In the genomic region with DNA sequence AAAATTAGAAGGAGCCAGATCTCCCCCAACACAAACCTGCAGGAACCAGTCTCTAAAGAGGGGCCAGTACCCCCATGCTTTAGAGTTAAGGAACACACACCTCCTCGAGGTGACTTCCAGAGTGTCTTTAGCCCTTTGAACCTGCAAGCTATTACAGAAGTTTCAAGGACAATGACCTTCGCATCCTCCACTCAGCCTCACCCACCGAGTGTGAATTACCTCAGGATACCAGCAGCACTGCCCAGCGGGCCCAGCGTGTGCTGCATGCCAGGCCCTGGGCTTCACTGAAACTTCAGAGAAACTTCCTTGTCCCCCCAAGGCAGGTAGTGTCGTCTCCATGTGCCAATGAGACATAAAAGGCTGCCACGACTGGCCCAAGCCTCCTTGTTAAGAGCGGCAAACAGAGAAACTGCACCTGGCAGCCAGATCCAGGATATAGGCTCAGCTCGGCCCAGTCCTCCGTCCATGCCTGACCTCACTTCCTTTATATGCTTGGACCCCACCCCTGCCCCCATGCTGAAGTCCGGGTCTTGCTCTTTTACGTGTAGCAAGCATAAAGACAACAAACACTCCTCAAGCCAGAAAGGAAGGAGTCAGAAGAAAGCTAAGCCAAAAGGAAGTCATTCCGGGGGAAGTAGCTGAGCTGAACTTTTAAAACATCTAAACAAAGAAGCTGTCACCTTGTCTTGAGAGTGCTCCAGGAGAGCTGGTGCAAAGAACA, we compare ENCODE assay signal across 14 mouse cellular contexts. TPM values are rescaled to one million over a fixed set of nuclear protein-coding genes. Genes with fewer than 3 reads are reported as not detected.
DNase-seq lines count a peak whose midpoint lies in the region; ATAC-seq and TF ChIP-seq lines count a peak whose summit lies in the region.
"Had no signal": no experiment of that assay in that cellular context is flagged by ENCODE, and none has a peak within 500 bp of the region (broad histone marks: within the 10 kb centered on the region; RNA-seq: fewer than 3 reads in every experiment).

No protein-coding gene starts in this region.

- no peak for TF ChIP-seq CTCF in heart, postnatal 0 days (IDR thresholded peaks at IDR 0.05; ENCODE audit: low read depth)

- H3K4me3 ChIP-seq in heart, embryonic 11.5 days (ENCODE audit: low read depth, low read length), result no peak overlapping the region
- H3K4me3 ChIP-seq in heart, postnatal 0 days (ENCODE audit: low read depth, low read length), result no peak overlapping the region
- H3K4me3 ChIP-seq in kidney, embryonic 16.5 days (ENCODE audit: low read length), result no peak overlapping the region
- H3K4me3 ChIP-seq: forebrain, embryonic 15.5 days; lung, embryonic 15.5 days; midbrain, embryonic 12.5 days had no signal

- no peak overlapping the region for H3K4me2 ChIP-seq in heart, embryonic 11.5 days
- no peak overlapping the region for H3K4me2 ChIP-seq in heart, postnatal 0 days (ENCODE audit: low read depth, low read length)
- no peak overlapping the region for H3K4me2 ChIP-seq in kidney, embryonic 16.5 days (replicated peaks; ENCODE audit: low read depth, low read length)
- H3K4me2 ChIP-seq: forebrain, embryonic 15.5 days; lung, embryonic 15.5 days; midbrain, embryonic 12.5 days had no signal

- no peak for TF ChIP-seq EP300 in heart, postnatal 0 days (IDR thresholded peaks at IDR 0.05; ENCODE audit: low read depth)

- H3K36me3 ChIP-seq in heart, embryonic 11.5 days (ENCODE audit: control insufficient read depth, insufficient read depth, low read length), result peaks cover 5% of the 10 kb centered on the region; the same call in 1 of the 2 replicates
- peaks cover 14% of the 10 kb centered on the region for H3K36me3 ChIP-seq in heart, postnatal 0 days (replicated peaks; ENCODE audit: control insufficient read depth, insufficient read depth, low read length)
- peaks cover 27% of the 10 kb centered on the region for H3K36me3 ChIP-seq in kidney, embryonic 16.5 days (ENCODE audit: insufficient read depth, low read length)
- H3K36me3 ChIP-seq: midbrain, embryonic 12.5 days had no signal

- no peak overlapping the region for H3K9ac ChIP-seq in heart, embryonic 11.5 days (ENCODE audit: low read depth, low read length)
- no peak overlapping the region for H3K9ac ChIP-seq in heart, postnatal 0 days (replicated peaks; ENCODE audit: low read depth, low read length)
- no peak overlapping the region for H3K9ac ChIP-seq in kidney, embryonic 16.5 days (replicated peaks; ENCODE audit: low read length)
- H3K9ac ChIP-seq: forebrain, embryonic 15.5 days; lung, embryonic 15.5 days; midbrain, embryonic 12.5 days had no signal

- 0 out of 2 replicates have a peak, but pooled peaks cover 4% of the 10 kb centered on the region for H3K9me3 ChIP-seq in heart, embryonic 11.5 days (replicated peaks; ENCODE audit: control insufficient read depth, low read length)
- H3K9me3 ChIP-seq in heart, postnatal 0 days (replicated peaks; ENCODE audit: control insufficient read depth, low read length), result 0 out of 2 replicates have a peak, but pooled peaks cover 3% of the 10 kb centered on the region
- H3K9me3 ChIP-seq in kidney, embryonic 16.5 days (ENCODE audit: low read length), result no peaks in the 10 kb centered on the region
- H3K9me3 ChIP-seq: forebrain, embryonic 15.5 days; lung, embryonic 15.5 days; midbrain, embryonic 12.5 days had no signal

- ATAC-seq in heart, embryonic 11.5 days (replicated peaks; ENCODE audit: insufficient number of reproducible peaks, low FRiP score, low TSS enrichment), result no peak
- peak; percentile 57 for ATAC-seq in heart, postnatal 0 days (ENCODE audit: insufficient read depth, low read depth)
- ATAC-seq in kidney, embryonic 16.5 days (ENCODE audit: low FRiP score, low TSS enrichment), result peak; percentile 51; the same call in 1 of the 2 replicates
- ATAC-seq: forebrain, embryonic 15.5 days had no signal

- H3K27me3 ChIP-seq in heart, embryonic 11.5 days (ENCODE audit: control insufficient read depth, insufficient read depth, low read length), result no peaks in the 10 kb centered on the region
- no peaks in the 10 kb centered on the region for H3K27me3 ChIP-seq in heart, postnatal 0 days (ENCODE audit: control insufficient read depth, insufficient read depth, low read length)
- no peaks in the 10 kb centered on the region for H3K27me3 ChIP-seq in kidney, embryonic 16.5 days (ENCODE audit: insufficient read depth, low read length)
- H3K27me3 ChIP-seq: forebrain, embryonic 15.5 days; lung, embryonic 15.5 days; midbrain, embryonic 12.5 days had no signal

- 72% methylated on average over 13 of the region's 13 CpGs for WGBS in heart, embryonic 11.5 days (ENCODE audit: insufficient replicate concordance)
- 69% methylated on average over 13 of the region's 13 CpGs for WGBS in heart, postnatal 0 days
- 63% methylated on average over 13 of the region's 13 CpGs for WGBS in kidney, embryonic 16.5 days

- DNase-seq in heart, adult 8-10 months (ENCODE audit: low spot score), result peak; percentile 24
- DNase-seq in heart, postnatal 0 days (ENCODE audit: low spot score), result peak; percentile 30
- DNase-seq in lung, postnatal 14 days, result peak; percentile 9
- DNase-seq in spleen, postnatal 36 days (ENCODE audit: low spot score in 2 of 2), result no peak
- DNase-seq in testis, postnatal 10 days (ENCODE audit: low spot score), result no peak
- no peak for DNase-seq in ovary, postnatal 36 days (ENCODE audit: low spot score)
- DNase-seq: cerebellum, postnatal 14 days; gastrocnemius, postnatal 25 days; right cerebral cortex, adult 18-20 months had no signal

- H3K27ac ChIP-seq in heart, embryonic 11.5 days (ENCODE audit: low read depth, low read length), result no peak overlapping the region
- no peak overlapping the region; the same call in 1 of the 2 replicates for H3K27ac ChIP-seq in heart, postnatal 0 days (ENCODE audit: low read depth)
- H3K27ac ChIP-seq in kidney, embryonic 16.5 days (ENCODE audit: low read length), result peak overlapping the region; percentile 52; the same call in 1 of the 2 replicates
- H3K27ac ChIP-seq: forebrain, embryonic 15.5 days; lung, embryonic 15.5 days; midbrain, embryonic 12.5 days had no signal

- H3K4me1 ChIP-seq in heart, embryonic 11.5 days (ENCODE audit: control insufficient read depth, insufficient read depth, low read length), result no peaks in the 10 kb centered on the region
- no peaks in the 10 kb centered on the region for H3K4me1 ChIP-seq in heart, postnatal 0 days (ENCODE audit: control insufficient read depth, insufficient read depth)
- H3K4me1 ChIP-seq in kidney, embryonic 16.5 days (ENCODE audit: insufficient read depth, low read length), result 0 out of 2 replicates have a peak, but pooled peaks cover 2% of the 10 kb centered on the region
- H3K4me1 ChIP-seq: forebrain, embryonic 15.5 days; lung, embryonic 15.5 days; midbrain, embryonic 12.5 days had no signal

RNA-seq across cellular contexts. Expression of gene Rell1, which starts 45.2 kb away (rescaled TPM):
- 10 to 100 TPM in 1 of 4 experiments, 1 to 10 TPM in 3; 9.6 to 10.7 (median 9.8) TPM for total RNA-seq in heart, adult 8-10 months (2022)
- polyA plus RNA-seq in heart, embryonic 11.5 days (2014; fragmentation: Nextera tagmentation; extraction: Ambion mirVana), result 6.6 and 8.3 TPM in 2 replicates
- total RNA-seq in heart, postnatal 0 days (2014; rRNA removed; ENCODE audit: low replicate concordance), result 3.2 and 5.8 TPM in 2 replicates
- polyA plus RNA-seq in heart, postnatal 0 days (2015; fragmentation: Nextera tagmentation; extraction: Ambion mirVana), result 7.9 and 8.0 TPM in 2 replicates
- 27.2 and 28.1 TPM in 2 replicates for polyA plus RNA-seq in kidney, embryonic 16.5 days (2015; fragmentation: Nextera tagmentation; extraction: Ambion mirVana)

Comparison
In these comparisons a context has a peak if more than half of its experiments do, and no peak if none do; other contexts are left out.
1. DNase-seq: peak in heart, adult 8-10 months (single experiment), heart, postnatal 0 days (single experiment) and lung, postnatal 14 days (single experiment); none in spleen, postnatal 36 days (0 of 2), testis, postnatal 10 days (single experiment) and ovary, postnatal 36 days (single experiment).